Mouse (Mus musculus) Patski (cell line): ENCODE measurements around the gene Mpig6b. TPM values are rescaled to one million over a fixed set of nuclear protein-coding genes. Genes with fewer than 3 reads are reported as not detected.

ENCODE experiments used
- ATAC-seq: fragments of 100-300 bp; one replicate; pipeline ENCODE4 v1.8.0; 2021
- CTCF ChIA-PET: fragments of 350-600 bp; sonication (Branson Sonifier 250); formaldehyde crosslinking; loops from one replicate; lab custom pipeline; 2022; ENCODE audit warnings: inconsistent platforms; lab: Charles Lee
- POLR2A ChIA-PET: fragments of 350-600 bp; sonication (Branson Sonifier 250); formaldehyde crosslinking; loops from one replicate; lab custom pipeline; 2022; ENCODE audit warnings: antibody characterized with exemption, inconsistent platforms; lab: Charles Lee
- DNase-seq: peaks from one replicate; pipeline ENCODE4 v3.0.0-alpha.2; 2011; ENCODE audit warnings: low read depth, low spot score
- H3K27me3 ChIP-seq: fragments of 371-371 bp; one replicate; pipeline ENCODE4 v1.5.1; 2021
- CTCF ChIP-seq: fragments of 100-300 bp; IDR thresholded peaks from one replicate; pipeline ENCODE4 v1.5.1; 2021
- in situ Hi-C: fragments of 300-500 bp; cut with MboI; formaldehyde crosslinking; loops from 3 replicates; pipeline ENCODE4 v1.11.1; 2018; ENCODE audit warnings: low pct_unique_long_range_greater_than_20kb, mixed read lengths
- polyA plus RNA-seq: library from polyadenylated mRNA; unstranded; gene quantifications from one replicate; pipeline ENCODE4 v1.2.3, GENCODE M21; 2021

Mpig6b gene
- not detected for polyA plus RNA-seq

GRCm38 (mm10) chr17:35066084-35066483, at the start of gene Mpig6b:
Mpig6b (minus strand) TSS chr17:35066184.
- DNase-seq, result no peak
- no peaks in the 10 kb centered on the region for H3K27me3 ChIP-seq

GRCm38 (mm10) chr17:35115046-35116019, 49.3 kb upstream of the Mpig6b start, which contains the start of gene Ly6g5b:
Ly6g5b (minus strand) TSS chr17:35115428.
- no peak for DNase-seq
- in situ Hi-C loops, result no loop called here
- no peak for TF ChIP-seq CTCF

More at GRCm38 (mm10) chr17:35066084-35066483, at the start of gene Mpig6b:
- no peak for ATAC-seq
- in situ Hi-C loops, result no loop called here
- POLR2A ChIA-PET, result interaction anchor here (0.6 kb wide), 1 partner anchor 23 kb away, joined by 3 read pairs; the partner anchor contains the start of gene Abhd16a
- CTCF ChIA-PET, result no interaction called here
- TF ChIP-seq CTCF, result no peak

GRCm38 (mm10) chr17:35111774-35112173, 45.8 kb upstream of the Mpig6b start:
- H3K27me3 ChIP-seq, result no peaks in the 10 kb centered on the region
- no peak for TF ChIP-seq CTCF
- ChIA-PET CTCF (no interaction called here), POLR2A (interaction anchor here (1.4 kb wide), 1 partner anchor 9 kb away, joined by 3 read pairs; the partner anchor contains the start of gene Gpank1)
- ATAC-seq (no peak), DNase-seq (no peak)
- in situ Hi-C loops, result loop anchor here (5.0 kb wide), 1 partner anchor 89 kb away; no protein-coding TSS in a partner anchor

More at GRCm38 (mm10) chr17:35115046-35116019, 49.3 kb upstream of the Mpig6b start, which contains the start of gene Ly6g5b:
- POLR2A ChIA-PET, result no interaction called here
- ATAC-seq, result no peak
- CTCF ChIA-PET, result interaction anchor here (2.1 kb wide), 1 partner anchor 11 kb away, joined by 4 read pairs; the partner anchor contains the start of gene D17H6S53E
- no peaks in the 10 kb centered on the region for H3K27me3 ChIP-seq

- TF ChIP-seq CTCF, result no peak
- no peaks in the 10 kb centered on the region for H3K27me3 ChIP-seq
- CTCF ChIA-PET, result interaction anchor here (1.4 kb wide), 1 partner anchor 88 kb away, joined by 3 read pairs; no protein-coding TSS in a partner anchor
- POLR2A ChIA-PET, result no interaction called here
- DNase-seq (no peak), ATAC-seq (no peak)
- in situ Hi-C loops, result no loop called here
Observed at GRCm38 (mm10) chr17:35108097-35108496, 42.1 kb upstream of the Mpig6b start, which contains the start of gene Ly6g5c. Ly6g5c (plus strand) TSS chr17:35108279.

- H3K27me3 ChIP-seq, result no peaks in the 10 kb centered on the region
- TF ChIP-seq CTCF, result no peak
- POLR2A ChIA-PET, result interaction anchor here (0.6 to 0.9 kb wide), 2 partner anchors 48 to 81 kb away, joined by 4 to 6 read pairs; partner anchors contain the start of gene Ddah2
- in situ Hi-C loops, result no loop called here
- DNase-seq (no peak), ATAC-seq (no peak)
- CTCF ChIA-PET, result interaction anchor here (0.9 to 2.0 kb wide), 6 partner anchors 18 to 88 kb away, joined by 3 to 4 read pairs (median 3); no protein-coding TSS in a partner anchor
Observed at GRCm38 (mm10) chr17:35106522-35106921, 40.5 kb upstream of the Mpig6b start.

- in situ Hi-C loops, result no loop called here
- CTCF ChIA-PET, result interaction anchor here (0.9 to 2.0 kb wide), 6 partner anchors 10 to 88 kb away, joined by 3 to 4 read pairs (median 4); no protein-coding TSS in a partner anchor
- ATAC-seq (no peak), DNase-seq (no peak)
- POLR2A ChIA-PET, result interaction anchor here (0.9 kb wide), 1 partner anchor 47 kb away, joined by 4 read pairs; the partner anchor contains the start of gene Ddah2
- H3K27me3 ChIP-seq, result no peaks in the 10 kb centered on the region
- no peak for TF ChIP-seq CTCF
Observed at GRCm38 (mm10) chr17:35105740-35106389, 39.9 kb upstream of the Mpig6b start.

- ChIA-PET POLR2A (interaction anchor here (1.0 kb wide), 1 partner anchor 13 kb away, joined by 4 read pairs; no protein-coding TSS in a partner anchor), CTCF (interaction anchor here (0.9 to 1.8 kb wide), 3 partner anchors 9 to 157 kb away, joined by 3 to 4 read pairs (median 3); no protein-coding TSS in a partner anchor)
- in situ Hi-C loops, result no loop called here
- ATAC-seq (no peak), DNase-seq (no peak)
- H3K27me3 ChIP-seq, result no peaks in the 10 kb centered on the region
- no peak for TF ChIP-seq CTCF
Observed at GRCm38 (mm10) chr17:35104754-35105153, 38.8 kb upstream of the Mpig6b start.

GRCm38 (mm10) chr17:35104079-35104478, 38.1 kb upstream of the Mpig6b start:
- DNase-seq (no peak), ATAC-seq (no peak)
- in situ Hi-C loops, result no loop called here
- ChIA-PET POLR2A (interaction anchor here (1.0 kb wide), 1 partner anchor 14 kb away, joined by 4 read pairs; no protein-coding TSS in a partner anchor), CTCF (interaction anchor here (0.9 to 1.5 kb wide), 2 partner anchors 97 to 156 kb away, joined by 3 read pairs; no protein-coding TSS in a partner anchor)
- no peaks in the 10 kb centered on the region for H3K27me3 ChIP-seq
- TF ChIP-seq CTCF, result no peak

- ATAC-seq (no peak), DNase-seq (no peak)
- no peaks in the 10 kb centered on the region for H3K27me3 ChIP-seq
- ChIA-PET CTCF (no interaction called here), POLR2A (interaction anchor here (0.6 kb wide), 1 partner anchor 9 kb away, joined by 4 read pairs; no protein-coding TSS in a partner anchor)
- no peak for TF ChIP-seq CTCF
- in situ Hi-C loops, result no loop called here
Observed at GRCm38 (mm10) chr17:35103221-35103690, 37.3 kb upstream of the Mpig6b start.
